ENCODE assay signal across 8 mouse cellular contexts in the genomic region with DNA sequence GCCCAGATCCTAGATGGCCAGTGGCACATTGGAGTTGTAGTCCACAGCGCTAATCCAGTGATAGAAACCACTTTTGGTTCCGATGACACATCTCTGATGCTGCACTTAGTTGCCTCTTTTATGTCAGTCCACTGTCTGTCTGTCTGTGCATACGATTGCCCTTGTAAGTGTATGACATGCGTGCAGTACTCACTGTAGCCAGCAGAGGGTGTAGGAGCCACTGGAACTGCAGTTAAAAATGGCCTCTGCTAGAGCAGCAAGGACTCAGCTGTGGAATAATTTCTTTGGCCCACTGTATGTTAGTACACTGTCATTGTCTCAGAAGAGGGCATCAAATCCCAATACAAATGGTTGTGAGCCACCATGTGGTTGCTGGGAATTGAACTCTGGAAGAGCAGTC. TPM values are rescaled to one million over a fixed set of nuclear protein-coding genes. Genes with fewer than 3 reads are reported as not detected.
DNase-seq lines count a peak whose midpoint lies in the region; ATAC-seq and TF ChIP-seq lines count a peak whose summit lies in the region.

No protein-coding gene starts in this region.

- ATAC-seq in neural tube, embryonic 15.5 days (ENCODE audit: low FRiP score) = no peak

- WGBS in neural tube, embryonic 15.5 days = 90% methylated on average over 4 of the region's 4 CpGs

- no peak overlapping the region for H3K9ac ChIP-seq in neural tube, embryonic 15.5 days (replicated peaks)

- peak; percentile 64 for TF ChIP-seq CTCF in gastrocnemius, adult 2 months (IDR thresholded peaks at IDR 0.05)

- no peaks in the 10 kb centered on the region for H3K27me3 ChIP-seq in neural tube, embryonic 15.5 days (replicated peaks)

- no peak overlapping the region for H3K4me2 ChIP-seq in neural tube, embryonic 15.5 days

- intact Hi-C loops in gastrocnemius, adult 2 months (cut with DNase I) = no loop called here

- no peak overlapping the region for H3K4me3 ChIP-seq in gastrocnemius, adult 2 months
- H3K4me3 ChIP-seq in neural tube, embryonic 15.5 days (replicated peaks) = no peak overlapping the region

- H3K4me1 ChIP-seq in neural tube, embryonic 15.5 days = peaks cover 5% of the 10 kb centered on the region; the same call in 1 of the 2 replicates

- H3K9me3 ChIP-seq in neural tube, embryonic 15.5 days (replicated peaks) = no peaks in the 10 kb centered on the region

- H3K27ac ChIP-seq in gastrocnemius, adult 2 months = no peak overlapping the region
- H3K27ac ChIP-seq in neural tube, embryonic 15.5 days (replicated peaks) = no peak overlapping the region

- H3K36me3 ChIP-seq in neural tube, embryonic 15.5 days = peaks cover 44% of the 10 kb centered on the region

- peak; percentile 29 for DNase-seq in gastrocnemius, adult 2 months
- DNase-seq in gastrocnemius, postnatal 25 days = no peak
- DNase-seq in neural tube, embryonic 10.5 days (ENCODE audit: extremely low spot score, low spot score) = peak; percentile 47
- DNase-seq in adrenal gland, postnatal 25 days = peak; percentile 35
- peak; percentile 72 for DNase-seq in kidney, postnatal 10 days
- peak; percentile 43 to 66 for DNase-seq in natural killer cell, adult 2 months (ENCODE audit: low spot score in 2 of 2)
- DNase-seq in frontal cortex, adult 2 months (ENCODE audit: extremely low spot score in 1 of 2, low spot score in 1 of 2) = no peak

RNA-seq across cellular contexts. Expression of a gene that starts 38.0 kb away (rescaled TPM):
- total RNA-seq in gastrocnemius, adult 2 months (2021) = 10 to 100 TPM; 13.0 to 13.4 TPM
- 10 to 100 TPM in 1 of 2 experiments, 1 to 10 TPM in 1; 8.6 to 10.2 TPM for total RNA-seq in gastrocnemius, postnatal 25 days (2021)
- 38.6 and 39.4 TPM in 2 replicates for polyA plus RNA-seq in neural tube, embryonic 15.5 days (2015; fragmentation: Nextera tagmentation; extraction: Ambion mirVana)
- 16.0 and 17.1 TPM in 2 replicates for total RNA-seq in adrenal gland, postnatal 25 days (2021)
- polyA plus RNA-seq in frontal cortex, adult 2 months (2012; rRNA removed) = 18.6 and 19.7 TPM in 2 replicates

Comparison
In these comparisons a context has a peak if more than half of its experiments do, and no peak if none do; other contexts are left out.
1. DNase-seq: peak in gastrocnemius, adult 2 months (single experiment), neural tube, embryonic 10.5 days (single experiment), adrenal gland, postnatal 25 days (single experiment), kidney, postnatal 10 days (single experiment) and natural killer cell, adult 2 months (2 of 2); none in gastrocnemius, postnatal 25 days (single experiment) and frontal cortex, adult 2 months (0 of 2).